Mouse (Mus musculus) megakaryocyte, embryonic 14.5 days (primary cell): Measurements from ENCODE around the gene Rhd. TPM values are rescaled to one million over a fixed set of nuclear protein-coding genes. Genes with fewer than 3 reads are reported as not detected.

Source experiments
- H3K27me3 ChIP-seq: replicated peaks from 2 replicates; pipeline ENCODE3; 2012; ENCODE audit warnings: inconsistent platforms
- H3K36me3 ChIP-seq: replicated peaks from 2 replicates; pipeline ENCODE3; 2012; ENCODE audit warnings: low read length, inconsistent platforms, mixed read lengths
- H3K4me1 ChIP-seq: 2 replicates; pipeline ENCODE4 v1.6.1; 2012; ENCODE audit warnings: inconsistent platforms
- H3K4me3 ChIP-seq: replicated peaks from 2 replicates; pipeline ENCODE3; 2012; ENCODE audit warnings: moderate library complexity, mild to moderate bottlenecking, inconsistent platforms
- H3K9me3 ChIP-seq: 2 replicates; pipeline ENCODE4 v1.6.1; 2012; ENCODE audit warnings: inconsistent platforms
- FLI1 ChIP-seq: IDR thresholded peaks from 2 replicates; pipeline ENCODE4 v1.6.1; 2012; ENCODE audit warnings: low read length, inconsistent platforms, mixed read lengths
- GATA1 ChIP-seq: IDR thresholded peaks from 3 replicates; pipeline ENCODE4 v1.6.1; 2012; ENCODE audit warnings: mixed read lengths, low read length, inconsistent platforms, borderline replicate concordance
- polyA plus RNA-seq: library from polyadenylated mRNA; stranded (reverse); fragments of >175 nt; gene quantifications from 2 replicates; pipeline ENCODE4 v1.2.3, GENCODE M21; 2012; ENCODE audit warnings: low replicate concordance; ENCODE audit not compliant: insufficient read depth

Gene Rhd
- polyA plus RNA-seq, 1 experiment, result not detected

DNA sequence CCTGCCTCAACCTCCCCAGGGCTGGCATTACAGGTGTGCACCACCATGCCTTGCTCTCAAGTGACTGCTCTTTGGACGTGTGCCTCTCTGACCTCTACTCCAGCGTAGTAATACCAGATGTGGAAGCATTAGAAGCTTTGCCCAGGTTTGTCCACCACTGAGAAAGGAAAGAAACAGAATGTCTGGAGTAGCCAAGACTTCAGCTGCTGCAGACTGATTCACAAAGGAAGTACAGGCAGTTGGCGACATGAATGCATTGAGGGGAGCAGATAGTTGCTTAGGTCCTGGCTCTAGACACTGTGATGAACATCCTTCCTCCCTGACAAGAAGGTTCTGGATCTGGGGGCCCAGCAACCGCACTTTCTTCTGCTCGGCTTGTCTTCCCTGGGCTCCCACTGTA, 8.3 kb upstream of the Rhd start:
- Histone ChIP-seq H3K36me3 (no peaks in the 10 kb centered on the region), H3K4me1 (peaks cover 48% of the 10 kb centered on the region), H3K27me3 (peaks cover 36% of the 10 kb centered on the region), H3K4me3 (no peak overlapping the region), H3K9me3 (no peaks in the 10 kb centered on the region)
- no peak for TF ChIP-seq FLI1
- TF ChIP-seq GATA1, result no peak

DNA sequence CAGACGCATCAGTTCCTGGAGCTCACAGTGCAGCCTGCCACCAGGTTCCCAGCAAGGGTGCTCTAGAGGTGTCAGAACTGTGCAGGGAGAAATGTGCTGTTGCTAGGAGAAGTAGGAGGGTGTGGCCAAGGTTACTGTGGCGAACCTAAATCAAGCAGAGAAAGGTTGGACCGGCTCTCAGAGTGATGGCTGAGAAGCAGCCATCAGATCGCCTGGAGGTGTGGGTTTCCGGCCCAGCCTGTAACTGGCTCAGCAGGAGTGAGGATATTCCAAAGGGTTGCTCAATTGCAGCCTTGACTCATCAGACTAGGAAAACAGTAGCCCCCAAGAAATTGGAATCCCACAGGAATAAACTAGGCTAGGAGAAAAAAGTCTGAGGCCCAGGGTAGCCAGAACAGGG, 7.8 kb upstream of the Rhd start:
- no peaks in the 10 kb centered on the region for H3K9me3 ChIP-seq
- peaks cover 44% of the 10 kb centered on the region for H3K4me1 ChIP-seq
- H3K4me3 ChIP-seq, result no peak overlapping the region
- TF ChIP-seq FLI1 (no peak), GATA1 (no peak)
- H3K36me3 ChIP-seq, result no peaks in the 10 kb centered on the region
- peaks cover 40% of the 10 kb centered on the region for H3K27me3 ChIP-seq

GRCm38 (mm10) chr4:134858494-134858893, 5.8 kb upstream of the Rhd start:
- TF ChIP-seq GATA1 (no peak), FLI1 (no peak)
- Histone ChIP-seq H3K4me1 (peaks cover 38% of the 10 kb centered on the region), H3K4me3 (peak overlapping the region; percentile 54), H3K9me3 (no peaks in the 10 kb centered on the region), H3K27me3 (peaks cover 55% of the 10 kb centered on the region), H3K36me3 (no peaks in the 10 kb centered on the region)

GRCm38 (mm10) chr4:134861884-134862283, 2.5 kb upstream of the Rhd start:
- TF ChIP-seq GATA1, result no peak
- TF ChIP-seq FLI1, result no peak
- no peak overlapping the region for H3K4me3 ChIP-seq
- H3K27me3 ChIP-seq, result peaks cover 53% of the 10 kb centered on the region
- H3K36me3 ChIP-seq, result no peaks in the 10 kb centered on the region
- H3K4me1 ChIP-seq, result peaks cover 23% of the 10 kb centered on the region
- no peaks in the 10 kb centered on the region for H3K9me3 ChIP-seq

GRCm38 (mm10) chr4:134862996-134863395, 1.3 kb upstream of the Rhd start:
- peaks cover 61% of the 10 kb centered on the region for H3K27me3 ChIP-seq
- no peak overlapping the region for H3K4me3 ChIP-seq
- H3K9me3 ChIP-seq, result no peaks in the 10 kb centered on the region
- TF ChIP-seq FLI1, result no peak
- TF ChIP-seq GATA1, result no peak
- H3K36me3 ChIP-seq, result no peaks in the 10 kb centered on the region
- H3K4me1 ChIP-seq, result peaks cover 22% of the 10 kb centered on the region

DNA sequence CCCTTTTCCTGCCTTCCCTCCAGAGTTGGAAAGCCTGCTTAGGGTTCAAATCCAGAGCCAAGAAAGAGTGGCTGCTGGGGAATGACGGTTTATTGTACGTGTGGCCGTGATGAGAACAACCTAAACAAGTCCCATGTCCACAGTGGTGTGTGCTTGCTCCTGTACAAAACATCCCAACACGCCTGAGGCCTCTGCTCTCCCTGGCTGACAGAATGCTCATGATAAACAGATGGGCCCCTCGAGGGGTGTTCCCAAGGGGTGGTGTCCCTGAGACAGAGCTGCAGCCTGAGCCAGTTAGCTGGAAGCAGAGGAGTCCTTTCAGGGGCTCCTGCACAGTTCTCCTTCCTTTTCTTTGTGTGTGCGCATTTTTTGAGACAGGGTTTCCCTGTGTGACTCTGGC, 1.0 kb downstream of the Rhd start:
- Histone ChIP-seq H3K4me1 (peaks cover 36% of the 10 kb centered on the region), H3K9me3 (no peaks in the 10 kb centered on the region), H3K4me3 (no peak overlapping the region), H3K36me3 (no peaks in the 10 kb centered on the region), H3K27me3 (peaks cover 76% of the 10 kb centered on the region)
- no peak for TF ChIP-seq FLI1
- no peak for TF ChIP-seq GATA1

GRCm38 (mm10) chr4:134865789-134866188, 1.5 kb downstream of the Rhd start:
- H3K9me3 ChIP-seq, result no peaks in the 10 kb centered on the region
- TF ChIP-seq FLI1 (no peak), GATA1 (no peak)
- no peaks in the 10 kb centered on the region for H3K36me3 ChIP-seq
- H3K27me3 ChIP-seq, result peaks cover 78% of the 10 kb centered on the region
- no peak overlapping the region for H3K4me3 ChIP-seq
- H3K4me1 ChIP-seq, result peaks cover 38% of the 10 kb centered on the region

- Histone ChIP-seq H3K4me3 (no peak overlapping the region), H3K4me1 (peaks cover 41% of the 10 kb centered on the region), H3K9me3 (no peaks in the 10 kb centered on the region), H3K36me3 (no peaks in the 10 kb centered on the region), H3K27me3 (peaks cover 73% of the 10 kb centered on the region)
- TF ChIP-seq FLI1 (no peak), GATA1 (no peak)
These were observed 2.9 kb downstream of the Rhd start for GRCm38 (mm10) chr4:134867213-134867612.

DNA sequence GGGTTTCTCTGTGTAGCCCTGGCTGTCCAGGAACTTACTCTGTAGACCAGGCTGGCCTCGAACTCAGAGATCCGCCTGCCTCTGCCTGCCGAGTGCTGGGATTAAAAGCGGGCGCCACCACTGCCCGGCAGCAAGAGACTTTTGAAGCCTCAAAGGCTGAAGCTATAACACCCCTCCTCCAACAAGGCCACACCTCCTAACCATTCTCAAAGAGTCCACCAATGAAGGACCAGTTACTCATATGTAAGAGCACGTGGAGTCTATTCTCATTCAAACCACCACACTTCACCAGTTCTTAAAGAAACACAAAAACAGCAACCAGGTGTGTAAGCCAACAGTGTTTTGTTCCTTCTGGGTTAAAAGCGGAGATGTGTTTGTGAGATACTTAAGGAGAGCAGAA, 3.3 kb downstream of the Rhd start:
- peaks cover 42% of the 10 kb centered on the region for H3K4me1 ChIP-seq
- no peak overlapping the region for H3K4me3 ChIP-seq
- H3K27me3 ChIP-seq, result peaks cover 70% of the 10 kb centered on the region
- H3K36me3 ChIP-seq, result no peaks in the 10 kb centered on the region
- TF ChIP-seq GATA1, result no peak
- TF ChIP-seq FLI1, result no peak
- no peaks in the 10 kb centered on the region for H3K9me3 ChIP-seq

DNA sequence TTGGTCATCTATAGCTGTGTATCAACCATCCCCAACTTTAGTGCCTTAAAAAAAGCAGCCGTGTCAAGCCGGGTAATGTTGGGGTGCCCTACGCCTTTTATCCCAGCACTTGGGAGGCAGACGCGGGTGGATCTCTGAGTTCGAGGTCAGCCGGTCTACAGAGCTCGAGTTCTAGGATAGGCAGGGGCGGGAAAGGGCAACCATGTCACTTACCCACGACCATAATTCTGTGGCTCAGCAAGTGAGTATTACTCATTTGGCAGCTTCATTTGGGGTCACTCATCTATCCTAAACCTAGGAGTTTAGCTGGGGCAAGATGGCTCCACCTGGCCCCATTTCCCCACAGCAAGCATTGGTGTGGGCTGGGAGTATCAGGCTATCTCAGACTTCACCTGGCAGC, 3.7 kb downstream of the Rhd start:
- H3K4me3 ChIP-seq, result no peak overlapping the region
- no peaks in the 10 kb centered on the region for H3K36me3 ChIP-seq

DNA sequence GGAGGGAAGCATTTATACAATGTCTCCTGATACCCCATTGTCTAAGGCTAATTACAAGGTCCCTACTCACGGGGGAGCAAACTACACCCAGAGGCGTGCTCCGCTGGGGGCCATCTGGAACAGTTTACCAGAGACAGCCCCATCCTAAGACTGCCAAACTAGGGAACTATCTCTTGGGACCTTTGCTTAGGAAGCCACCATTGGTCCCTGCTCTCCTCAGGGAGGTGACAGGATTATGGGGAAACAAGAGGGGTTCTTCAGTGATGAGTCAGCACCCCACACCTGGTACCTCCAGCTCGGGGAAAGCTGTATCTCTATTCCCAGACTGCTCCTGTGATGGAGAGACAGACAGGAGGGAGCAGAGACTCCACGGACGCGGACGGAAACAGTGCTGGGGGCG, 4.2 kb downstream of the Rhd start:
- Histone ChIP-seq H3K27me3 (peaks cover 66% of the 10 kb centered on the region), H3K4me1 (peaks cover 42% of the 10 kb centered on the region), H3K4me3 (no peak overlapping the region), H3K9me3 (no peaks in the 10 kb centered on the region), H3K36me3 (no peaks in the 10 kb centered on the region)
- TF ChIP-seq FLI1, result no peak
- no peak for TF ChIP-seq GATA1

More for the DNA sequence above, 3.7 kb downstream of the Rhd start:
- Histone ChIP-seq H3K27me3 (peaks cover 68% of the 10 kb centered on the region), H3K4me1 (peaks cover 42% of the 10 kb centered on the region), H3K9me3 (no peaks in the 10 kb centered on the region)
- TF ChIP-seq GATA1 (no peak), FLI1 (no peak)
